Mouse (Mus musculus) MEL (cell line): ENCODE measurements around the gene AA467197. TPM values are rescaled to one million over a fixed set of nuclear protein-coding genes. Genes with fewer than 3 reads are reported as not detected.

Source experiments
- DNase-seq: peaks from one replicate; pipeline ENCODE4 v3.0.0; 2011; ENCODE audit warnings: low read depth, low spot score
- H3K27ac ChIP-seq: 2 replicates; pipeline ENCODE4 v1.5.1; 2012; ENCODE audit warnings: low read depth, mild to moderate bottlenecking, control low read depth, low read length, moderate library complexity; ENCODE audit not compliant: control insufficient read depth
- H3K27me3 ChIP-seq, 2 experiments: fragments of 150-350 bp in 1 of 2; sonication (generic) in 1 of 2; 2 replicates each; pipeline ENCODE4 v1.6.1; 2012; ENCODE audit warnings: low read length in 2 of 2, mild to moderate bottlenecking in 2 of 2, improper control_type of control experiment in 1 of 2, moderate library complexity in 1 of 2; ENCODE audit not compliant: insufficient read depth in 2 of 2, control insufficient read depth in 1 of 2
- H3K36me3 ChIP-seq, 2 experiments: 2 replicates each; pipeline ENCODE4 v1.6.1; 2012 to 2014; ENCODE audit warnings: low read length in 2 of 2, improper control_type of control experiment in 1 of 2, inconsistent platforms in 1 of 2, mild to moderate bottlenecking in 1 of 2; ENCODE audit not compliant: insufficient read depth in 2 of 2, control insufficient read depth in 1 of 2
- H3K4me1 ChIP-seq, 2 experiments: fragments of 150-350 bp in 1 of 2; sonication (generic) in 1 of 2; 2 replicates each; pipeline ENCODE4 v1.6.1; 2012; ENCODE audit warnings: low read length in 2 of 2, improper control_type of control experiment in 1 of 2, mild to moderate bottlenecking in 1 of 2; ENCODE audit not compliant: insufficient read depth in 2 of 2, control insufficient read depth in 1 of 2
- H3K4me3 ChIP-seq, 2 experiments: fragments of 150-350 bp in 1 of 2; sonication (generic) in 1 of 2; 2 replicates each; pipeline ENCODE4 v1.5.1; 2012; ENCODE audit warnings: low read depth in 2 of 2, low read length in 2 of 2, mild to moderate bottlenecking in 2 of 2, moderate library complexity in 2 of 2, control low read depth in 1 of 2, improper control_type of control experiment in 1 of 2; ENCODE audit not compliant: control insufficient read depth in 1 of 2, insufficient read depth in 1 of 2
- H3K79me2 ChIP-seq: 2 replicates; pipeline ENCODE4 v1.6.1; 2012; ENCODE audit warnings: mild to moderate bottlenecking, low read length, moderate library complexity; ENCODE audit not compliant: control insufficient read depth, poor library complexity, insufficient read depth
- H3K9ac ChIP-seq: 2 replicates; pipeline ENCODE4 v1.6.1; 2012; ENCODE audit warnings: low read depth, mild to moderate bottlenecking, control low read depth, low read length, moderate library complexity; ENCODE audit not compliant: control insufficient read depth, poor library complexity, severe bottlenecking
- H3K9me3 ChIP-seq: fragments of 150-350 bp; sonication (generic); replicated peaks from 2 replicates; pipeline ENCODE4 v1.6.1; 2012; ENCODE audit warnings: mild to moderate bottlenecking, low read length, improper control_type of control experiment, moderate library complexity; ENCODE audit not compliant: insufficient read depth
- GATA1 ChIP-seq: IDR thresholded peaks from 2 replicates; pipeline ENCODE4 v1.6.1; 2011; ENCODE audit warnings: low read depth, low read length, improper control_type of control experiment
- HCFC1 ChIP-seq: IDR thresholded peaks from 2 replicates; pipeline ENCODE4 v1.6.1; 2012; ENCODE audit warnings: low read depth, mild to moderate bottlenecking, inconsistent platforms, low read length, improper control_type of control experiment, moderate library complexity
- JUND ChIP-seq: IDR thresholded peaks from 2 replicates; pipeline ENCODE4 v1.6.1; 2011; ENCODE audit warnings: low read depth, mild to moderate bottlenecking, improper control_type of control experiment, low read length
- MAZ ChIP-seq: IDR thresholded peaks from 2 replicates; pipeline ENCODE4 v1.6.1; 2012; ENCODE audit warnings: low read depth, mild to moderate bottlenecking, inconsistent platforms, low read length, improper control_type of control experiment
- MXI1 ChIP-seq: IDR thresholded peaks from 2 replicates; pipeline ENCODE4 v1.6.1; 2011; ENCODE audit warnings: mild to moderate bottlenecking, low read depth, low read length, improper control_type of control experiment
- MYB ChIP-seq: IDR thresholded peaks from 2 replicates; pipeline ENCODE4 v1.6.1; 2011; ENCODE audit warnings: mild to moderate bottlenecking, low read depth, low read length, improper control_type of control experiment
- MYC ChIP-seq: IDR thresholded peaks from 2 replicates; pipeline ENCODE4 v1.6.1; 2011; ENCODE audit warnings: low read depth, mild to moderate bottlenecking, low read length, improper control_type of control experiment, moderate library complexity
- NELFE ChIP-seq: IDR thresholded peaks from 2 replicates; pipeline ENCODE4 v1.6.1; 2011; ENCODE audit warnings: low read depth, low read length, improper control_type of control experiment
- POLR2AphosphoS2 ChIP-seq: IDR thresholded peaks from 2 replicates; pipeline ENCODE4 v1.6.1; 2011; ENCODE audit warnings: low read length, improper control_type of control experiment
- POLR2AphosphoS5 ChIP-seq: IDR thresholded peaks from 2 replicates; pipeline ENCODE4 v1.6.1; 2012; ENCODE audit warnings: low read depth, borderline replicate concordance, mild to moderate bottlenecking, inconsistent platforms, low read length, moderate library complexity, mixed read lengths
- SMC3 ChIP-seq: IDR thresholded peaks from 2 replicates; pipeline ENCODE4 v1.6.1; 2011; ENCODE audit warnings: low read depth, low read length, improper control_type of control experiment
- TBP ChIP-seq: IDR thresholded peaks from 2 replicates; pipeline ENCODE4 v1.8.0; 2011; ENCODE audit warnings: low read depth, low read length, improper control_type of control experiment
- TCF12 ChIP-seq: IDR thresholded peaks from 2 replicates; pipeline ENCODE4 v1.6.1; 2014; ENCODE audit warnings: low read depth, mild to moderate bottlenecking, inconsistent platforms, low read length, improper control_type of control experiment, moderate library complexity
- UBTF ChIP-seq: IDR thresholded peaks from 2 replicates; pipeline ENCODE4 v1.6.1; 2012; ENCODE audit warnings: low read depth, mild to moderate bottlenecking, inconsistent platforms, low read length, improper control_type of control experiment, moderate library complexity, borderline replicate concordance; ENCODE audit not compliant: insufficient read depth
- ZC3H11A ChIP-seq: IDR thresholded peaks from 2 replicates; pipeline ENCODE4 v1.6.1; 2012; ENCODE audit warnings: low read depth, mild to moderate bottlenecking, inconsistent platforms, low read length, improper control_type of control experiment
- ZKSCAN1 ChIP-seq: IDR thresholded peaks from 2 replicates; pipeline ENCODE4 v1.6.1; 2012; ENCODE audit warnings: low read depth, mild to moderate bottlenecking, inconsistent platforms, low read length, improper control_type of control experiment, moderate library complexity
- ZMIZ1 ChIP-seq: IDR thresholded peaks from 2 replicates; pipeline ENCODE4 v1.6.1; 2012; ENCODE audit warnings: low read depth, mild to moderate bottlenecking, inconsistent platforms, low read length, improper control_type of control experiment, moderate library complexity
- polyA plus RNA-seq, 2 experiments: library from polyadenylated mRNA; stranded (reverse) in 1 of 2; unstranded in 1 of 2; fragments of >175 nt in 1 of 2; fragments of >200 nt in 1 of 2; gene quantifications; 2 replicates each; pipeline versions ENCODE4 v1.2.1 to v1.2.4; 2012; ENCODE audit warnings: low replicate concordance in 2 of 2, low read depth in 1 of 2; ENCODE audit not compliant: insufficient read length in 2 of 2, insufficient read depth in 1 of 2, missing spikeins in 1 of 2
- total RNA-seq: library from RNA; depleted of rRNA; stranded (reverse); fragments of 300-350 nt; gene quantifications from 2 replicates; pipeline ENCODE4 v1.2.3, GENCODE M21; 2012

Gene AA467197
- total and polyA plus RNA-seq, 3 experiments, result not detected

DNA sequence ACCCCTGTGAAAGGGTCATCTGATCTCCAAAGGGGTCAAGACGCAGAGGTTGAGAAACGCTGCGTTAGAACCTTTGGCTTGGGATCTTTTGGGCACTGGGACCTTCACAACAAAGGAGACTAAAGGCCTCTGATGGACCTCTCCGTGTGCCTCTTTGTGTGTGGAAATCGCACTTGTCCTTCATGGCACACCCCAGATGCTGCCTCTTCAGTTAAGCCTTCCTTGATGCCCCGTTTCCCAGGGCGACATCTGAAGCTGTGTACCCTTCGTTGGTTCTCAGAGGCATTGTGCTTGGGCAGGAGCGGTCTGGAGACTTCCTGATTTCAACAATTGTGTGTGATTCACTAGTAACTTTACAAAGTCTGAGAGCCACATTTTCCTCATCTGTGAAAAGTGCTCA is 20.0 kb downstream of the AA467197 start:
- Histone ChIP-seq H3K9ac (no peak overlapping the region), H3K27ac (no peak overlapping the region), H3K27me3 (no peaks in the 10 kb centered on the region), H3K36me3 (no peaks in the 10 kb centered on the region), H3K9me3 (no peaks in the 10 kb centered on the region), H3K4me3 (no peak overlapping the region), H3K79me2 (no peaks in the 10 kb centered on the region), H3K4me1 (no peaks in the 10 kb centered on the region)
- no peak for DNase-seq
- TF ChIP-seq ZMIZ1 (no peak), HCFC1 (no peak), MXI1 (no peak), MAZ (no peak), JUND (no peak), POLR2AphosphoS5 (no peak), ZKSCAN1 (no peak), MYB (no peak), TCF12 (no peak), NELFE (no peak)

- H3K27ac ChIP-seq, result no peak overlapping the region
- no peak overlapping the region for H3K4me3 ChIP-seq
- TF ChIP-seq JUND (no peak), MAZ (no peak), ZC3H11A (no peak), UBTF (no peak), GATA1 (no peak), POLR2AphosphoS5 (no peak), MYC (no peak), TBP (no peak), ZKSCAN1 (no peak), POLR2AphosphoS2 (no peak), SMC3 (no peak)
- no peaks in the 10 kb centered on the region for H3K36me3 ChIP-seq
- no peaks in the 10 kb centered on the region for H3K4me1 ChIP-seq
- no peaks in the 10 kb centered on the region for H3K27me3 ChIP-seq
- H3K79me2 ChIP-seq, result no peaks in the 10 kb centered on the region
- no peak overlapping the region for H3K9ac ChIP-seq
- no peak for DNase-seq
- H3K9me3 ChIP-seq, result no peaks in the 10 kb centered on the region
These were observed 21.1 kb downstream of the AA467197 start for GRCm38 (mm10) chr2:122657707-122658524.
